Mouse (Mus musculus): ENCODE data around the gene Gm26661.

Gene Gm26661

DNA sequence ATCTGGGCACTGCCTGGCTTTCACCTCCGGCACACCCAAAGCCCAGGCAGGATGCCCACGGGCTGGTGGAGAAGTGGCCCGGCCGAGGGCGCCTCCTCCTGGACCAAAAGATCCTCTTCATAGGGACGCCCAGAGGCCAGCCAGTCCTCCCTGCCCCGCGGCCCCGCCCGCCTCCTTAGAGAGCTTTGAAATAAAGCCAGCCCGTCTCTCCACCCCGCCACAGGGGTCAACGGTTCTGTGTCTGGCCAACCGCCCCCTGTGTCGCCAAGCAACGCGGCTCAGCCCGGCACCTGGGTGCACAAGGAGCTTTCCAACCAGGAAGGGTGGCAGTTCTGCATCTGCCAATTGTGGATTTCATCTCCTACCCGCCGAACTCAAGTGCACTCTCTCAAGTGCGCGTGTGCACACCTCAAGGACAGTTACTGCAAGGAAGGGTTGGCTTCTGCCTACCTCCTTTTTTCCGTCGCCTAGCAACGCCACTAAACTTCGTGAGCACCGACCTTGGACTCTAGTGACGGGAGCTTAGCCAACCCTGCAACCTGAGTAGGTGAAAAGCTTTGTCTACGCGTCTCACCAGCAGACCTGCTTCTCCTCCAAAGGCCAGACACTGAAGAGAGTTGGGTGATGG is at the start of gene Gm26661:
Gene Gm26661 (plus strand): TSS at position 56 of the 628 bp plus-strand sequence.
- peak; percentile 70 for DNase-seq (ENCODE audit: low spot score)

DNA sequence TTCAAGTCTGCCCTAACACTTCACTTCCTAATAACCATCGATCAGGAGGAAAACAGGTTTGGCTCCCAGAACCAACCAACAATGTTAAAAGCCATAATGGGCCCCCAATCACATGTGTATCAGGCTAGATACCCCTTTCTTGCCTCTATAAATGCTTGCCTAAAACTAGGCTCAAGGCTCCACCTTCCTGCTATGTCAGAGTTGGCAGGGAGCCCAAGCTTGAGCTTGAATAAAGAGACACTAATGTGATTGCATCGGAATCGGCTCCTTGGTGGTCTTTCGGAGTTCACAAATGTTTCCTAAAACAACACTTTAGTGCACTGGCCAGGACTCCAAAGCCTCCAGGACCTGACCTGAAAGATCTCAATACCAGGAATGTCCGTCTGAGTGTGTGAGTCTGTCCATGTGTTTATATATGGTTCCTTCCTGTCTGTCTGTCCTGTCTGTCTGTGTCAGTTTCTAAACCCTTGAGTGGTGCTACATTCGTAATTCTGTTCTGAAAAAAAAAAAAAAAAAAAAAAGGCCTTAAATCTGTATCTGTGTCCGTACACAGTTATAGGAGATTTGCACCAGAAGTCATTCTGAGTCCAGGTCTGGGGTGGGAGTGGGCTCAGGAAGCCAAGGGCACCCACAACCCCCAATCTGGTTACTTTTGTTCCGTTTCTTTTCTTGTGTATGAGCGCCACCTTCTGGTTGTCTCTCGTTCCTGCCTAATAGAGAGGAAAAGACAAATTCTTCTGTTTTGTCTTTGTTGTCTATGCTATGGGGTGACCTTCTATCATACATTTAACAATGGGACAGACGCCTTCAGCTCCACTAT is 42.2 kb upstream of the Gm26661 start:
- peak; percentile 50 for DNase-seq (ENCODE audit: low spot score)

DNA sequence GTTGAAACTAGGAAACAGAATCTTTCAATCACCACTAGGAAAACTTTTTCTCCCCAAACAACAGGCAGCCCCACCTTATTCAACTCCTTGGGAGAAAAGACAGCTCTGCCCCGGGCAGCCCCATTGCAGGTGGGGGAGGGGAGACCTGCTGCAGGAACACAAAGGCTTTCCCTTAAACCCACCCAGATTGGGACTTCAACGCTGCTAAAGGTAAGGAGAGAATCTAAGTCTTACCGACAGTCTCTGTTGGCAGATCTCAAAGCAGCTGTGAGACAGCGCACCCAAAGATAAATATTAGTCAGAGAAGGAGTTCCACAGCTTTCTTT is 41.7 kb upstream of the Gm26661 start:
- DNase-seq (ENCODE audit: low spot score): peak; percentile 6

DNA sequence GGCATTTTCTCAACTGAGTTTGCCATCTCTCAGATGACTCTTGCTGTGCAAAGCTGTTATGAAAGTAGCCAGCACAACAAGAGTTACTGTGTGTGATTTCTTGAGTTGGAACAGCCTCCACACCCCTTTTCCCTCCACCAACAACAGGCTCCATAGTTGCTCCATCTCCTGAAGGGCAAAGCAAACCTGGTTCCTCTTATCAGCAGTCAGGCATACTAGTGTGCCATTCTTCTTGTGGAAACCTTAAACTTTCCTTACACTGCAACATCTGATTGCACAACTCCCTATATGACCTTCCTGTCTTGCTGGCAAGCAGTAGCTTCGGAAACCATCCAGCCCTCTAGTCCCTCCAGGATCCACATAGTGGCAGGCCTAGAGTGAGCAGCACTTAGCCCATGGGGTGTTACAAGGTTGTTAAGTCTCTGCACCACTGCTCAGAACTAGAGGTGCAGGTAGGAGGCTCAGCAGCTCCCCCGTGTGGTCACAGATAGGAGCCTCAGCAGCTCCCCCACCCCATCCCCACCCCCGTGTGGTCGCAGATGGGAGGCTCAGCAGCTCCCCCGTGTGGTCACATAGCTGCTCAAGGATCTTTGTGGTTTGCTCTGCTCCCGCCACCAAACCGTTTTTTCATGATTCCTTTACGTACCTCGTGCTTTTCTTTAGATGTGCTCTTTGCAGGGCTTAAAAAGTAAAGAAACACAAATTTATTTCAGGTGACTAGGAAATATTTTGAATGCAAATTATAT is 25.6 kb upstream of the Gm26661 start:
- DNase-seq (ENCODE audit: low spot score): peak; percentile 82

DNA sequence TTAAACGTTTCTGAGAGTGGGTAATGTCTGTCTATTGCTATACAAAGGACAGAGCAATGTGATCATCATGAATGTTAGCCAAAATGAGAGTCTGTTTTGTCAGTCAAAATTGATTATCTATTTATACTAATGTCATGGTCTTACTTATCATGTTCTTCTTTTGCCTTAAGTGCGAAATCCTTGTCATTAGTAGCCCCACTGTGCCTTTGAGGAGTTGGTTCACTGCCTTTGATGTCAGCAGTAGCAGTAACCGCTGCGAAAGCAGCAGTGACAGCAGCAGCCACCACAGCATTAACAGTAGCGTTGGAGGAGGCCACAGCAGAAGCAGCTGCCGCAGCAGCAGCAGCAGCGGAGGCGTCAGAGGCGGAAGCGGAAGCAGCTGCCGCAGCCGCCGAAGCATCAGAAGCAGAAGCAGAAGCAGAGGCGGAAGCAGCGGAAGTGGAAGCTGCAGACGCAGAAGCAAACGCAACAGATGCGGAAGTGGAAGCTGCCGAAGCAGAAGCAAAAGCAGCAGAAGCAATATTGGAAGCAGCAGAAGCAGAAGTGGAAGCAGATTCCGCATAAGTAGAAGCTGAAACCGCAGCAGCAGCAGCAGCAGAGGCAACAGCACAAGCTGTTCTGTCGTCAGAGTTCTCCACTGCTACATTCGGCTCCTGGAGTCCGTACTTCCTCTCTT is 17.5 kb upstream of the Gm26661 start:
- DNase-seq (ENCODE audit: low spot score): peak; percentile 45

DNA sequence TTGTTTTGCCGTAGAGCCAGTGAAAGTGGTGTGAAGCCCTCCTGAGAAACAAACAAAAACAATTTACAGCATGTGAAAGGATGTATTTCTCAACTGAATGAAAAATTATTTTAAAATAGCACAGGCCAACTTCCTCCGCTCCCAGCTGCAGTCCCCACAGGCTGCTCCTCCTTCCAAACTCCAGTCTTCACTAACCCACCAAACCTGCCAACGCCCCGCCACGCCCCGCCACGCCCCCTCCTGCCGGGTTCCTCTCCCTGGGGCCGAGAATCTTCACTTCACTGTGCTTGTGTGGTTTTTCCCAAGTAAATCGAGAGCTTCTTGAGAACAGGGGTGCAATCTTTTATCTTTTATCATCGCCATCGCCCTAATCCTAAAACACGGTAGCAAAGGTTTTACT is 5.3 kb upstream of the Gm26661 start:
- DNase-seq (ENCODE audit: low spot score): no peak

DNA sequence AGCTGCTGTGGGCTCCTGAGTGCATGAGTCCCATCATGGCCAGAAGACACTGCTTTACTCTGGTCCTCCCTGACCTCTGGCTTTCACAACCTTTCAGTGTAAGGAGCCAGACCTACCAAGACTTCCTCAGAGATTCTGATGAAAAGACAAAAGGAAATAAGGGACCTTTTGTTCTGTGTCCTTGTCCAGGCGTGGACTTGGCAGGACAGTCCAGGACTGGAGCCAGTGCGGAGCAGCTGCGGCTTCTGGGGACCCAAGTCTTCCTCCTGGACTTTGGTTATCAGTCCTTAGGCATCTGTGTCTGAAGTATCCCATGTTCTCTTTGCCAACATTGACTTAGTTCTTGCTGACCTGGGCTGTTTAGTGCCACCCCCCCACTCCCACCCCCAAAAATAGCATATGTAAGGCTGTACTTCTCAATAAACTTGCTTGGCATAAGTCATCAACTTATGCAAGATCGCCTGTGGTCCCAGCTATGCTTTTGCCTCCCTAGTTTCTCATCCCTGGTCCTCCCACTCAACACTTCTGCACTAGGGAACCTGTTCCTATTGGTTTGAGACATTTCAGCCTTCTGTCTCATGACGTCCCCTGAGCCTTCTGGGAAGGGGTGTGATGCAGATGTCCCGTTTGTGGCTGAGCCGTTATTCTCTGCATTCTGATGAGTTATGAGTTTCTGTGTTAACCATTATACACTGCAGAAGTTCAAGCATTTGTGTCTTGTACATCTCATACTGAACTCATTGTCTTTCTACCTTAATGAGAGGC is 1.9 kb upstream of the Gm26661 start:
- no peak for DNase-seq (ENCODE audit: low spot score)

DNA sequence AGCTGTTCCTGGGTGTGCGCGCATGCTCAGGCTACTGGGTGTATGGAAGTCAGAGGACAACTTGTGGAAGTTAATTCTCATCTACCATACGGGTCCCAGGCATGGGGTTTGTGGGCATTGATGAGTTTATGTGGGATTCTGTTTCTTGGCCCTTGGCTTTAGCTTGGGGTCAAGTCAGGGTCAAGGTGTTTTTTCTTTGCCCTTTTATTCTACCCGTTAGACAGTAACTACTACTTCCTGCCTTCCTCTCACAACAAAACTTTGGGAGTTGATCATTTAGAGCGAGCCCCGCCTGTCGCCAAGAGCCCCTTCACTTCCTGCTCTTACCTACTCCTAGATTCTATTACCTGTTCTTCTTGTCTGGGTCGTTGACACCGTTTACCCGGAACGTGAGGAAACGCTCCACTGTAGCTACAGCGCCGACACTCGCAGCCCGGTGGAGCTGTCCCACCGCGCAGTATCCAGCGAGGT is 291 bp upstream of the Gm26661 start:
- DNase-seq (ENCODE audit: low spot score): no peak

DNA sequence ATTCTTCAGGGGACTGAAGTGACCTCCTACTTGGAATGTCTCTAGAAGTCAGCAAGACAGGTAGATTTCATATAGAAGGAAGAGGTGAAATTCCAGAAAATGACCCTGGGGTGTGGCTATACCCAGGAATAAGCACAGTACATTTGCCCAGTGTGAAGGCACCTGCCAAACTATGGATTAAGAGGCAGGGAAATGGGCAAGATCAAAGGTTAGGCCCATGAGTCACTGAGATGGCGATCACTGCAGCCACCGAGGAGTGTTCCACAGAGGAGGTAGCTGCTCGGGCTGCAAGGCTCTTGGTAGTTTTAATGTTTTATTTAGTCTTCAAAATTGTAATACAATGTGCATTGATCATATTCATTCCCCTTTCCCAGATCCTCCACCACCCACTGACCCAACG is 4.6 kb downstream of the Gm26661 start:
- no peak for DNase-seq (ENCODE audit: low spot score)

DNA sequence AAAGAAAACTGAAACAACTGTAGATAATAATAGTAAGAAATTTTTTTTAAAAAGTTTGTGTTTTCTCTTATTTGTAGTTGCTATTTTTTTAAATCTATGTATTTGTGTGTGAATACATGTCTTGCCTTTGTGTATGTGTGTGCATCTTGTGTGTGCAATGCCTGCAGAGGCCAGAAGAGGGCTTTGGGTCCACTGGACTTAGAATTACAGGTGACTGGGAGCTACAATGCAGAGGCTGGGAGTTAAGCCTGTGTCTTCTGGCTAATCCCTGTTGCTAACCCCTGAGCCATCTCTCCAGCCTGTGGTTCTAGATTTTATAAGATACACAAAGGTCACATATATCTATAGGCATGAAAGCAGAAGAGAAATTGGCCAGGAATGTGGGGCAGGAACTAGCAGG is 9.2 kb downstream of the Gm26661 start:
- DNase-seq (ENCODE audit: low spot score): no peak

DNA sequence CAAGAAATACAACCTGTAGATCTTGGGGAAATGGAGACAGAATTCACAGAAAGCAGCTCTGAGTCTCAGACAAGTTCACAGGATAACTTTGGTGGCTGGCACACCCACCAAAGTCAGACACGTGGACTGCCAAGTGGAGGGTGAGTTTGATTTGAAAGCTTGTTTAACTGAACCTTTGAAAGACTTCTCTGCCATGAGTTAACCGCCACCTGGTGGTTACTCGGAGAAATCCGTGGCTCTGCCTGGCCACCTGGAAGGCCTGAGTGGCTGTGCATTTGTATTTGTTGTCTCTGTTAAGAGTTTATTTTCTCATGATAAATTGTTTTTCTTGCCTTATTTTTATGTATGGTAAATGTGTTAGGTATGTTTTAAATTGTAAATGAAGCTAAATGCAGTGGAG is 10.4 kb downstream of the Gm26661 start:
- peak; percentile 63 for DNase-seq (ENCODE audit: low spot score)

DNA sequence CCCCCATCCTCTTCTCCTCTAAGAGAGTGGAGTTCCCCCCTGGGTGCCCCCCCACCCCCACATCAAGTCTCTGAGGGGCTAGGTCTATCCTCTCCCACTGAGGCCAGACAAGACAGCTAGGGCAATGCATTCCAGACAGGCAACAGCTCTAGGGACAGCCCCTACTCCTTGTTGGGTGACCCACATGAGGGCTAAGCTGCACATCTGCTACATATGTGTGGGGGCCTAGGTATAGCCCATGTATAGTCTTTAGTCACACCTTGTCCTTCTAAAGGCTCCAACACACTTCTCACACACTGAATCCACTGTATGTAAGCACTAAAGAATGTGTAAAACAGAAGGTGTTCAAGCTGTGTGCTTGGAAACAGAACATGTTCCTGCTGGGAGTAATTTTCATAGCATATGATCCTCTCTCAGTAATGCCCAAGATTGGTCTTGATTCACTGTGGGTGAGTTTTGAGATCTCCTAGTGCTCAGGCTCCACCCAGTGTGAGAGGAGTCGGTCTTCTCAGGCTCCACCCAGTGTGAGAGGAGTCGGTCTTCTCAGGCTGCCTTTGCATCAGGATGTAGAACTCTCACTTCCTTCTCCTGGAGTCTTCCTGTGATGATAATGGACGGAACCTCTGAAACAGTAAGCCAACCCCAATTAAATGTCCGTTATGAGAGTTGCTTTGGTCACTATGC is 12.6 kb downstream of the Gm26661 start:
- no peak for DNase-seq (ENCODE audit: low spot score)

DNA sequence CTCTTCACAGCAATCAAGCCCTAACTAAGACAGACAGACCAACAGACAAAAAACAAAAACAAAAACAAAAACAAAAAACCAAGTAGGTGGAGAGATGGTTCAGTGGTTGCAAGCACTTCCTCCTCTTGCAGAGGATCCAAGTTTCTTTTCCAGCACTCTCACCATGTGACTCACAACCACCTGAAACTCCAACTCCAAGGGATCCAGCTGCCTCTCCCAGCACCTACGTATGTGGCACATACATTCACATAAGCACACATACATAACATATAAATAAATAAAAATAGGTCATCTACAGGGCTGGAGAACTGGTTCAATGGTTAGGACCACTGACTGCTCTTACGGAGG is 13.1 kb downstream of the Gm26661 start:
- no peak for DNase-seq (ENCODE audit: low spot score)

DNA sequence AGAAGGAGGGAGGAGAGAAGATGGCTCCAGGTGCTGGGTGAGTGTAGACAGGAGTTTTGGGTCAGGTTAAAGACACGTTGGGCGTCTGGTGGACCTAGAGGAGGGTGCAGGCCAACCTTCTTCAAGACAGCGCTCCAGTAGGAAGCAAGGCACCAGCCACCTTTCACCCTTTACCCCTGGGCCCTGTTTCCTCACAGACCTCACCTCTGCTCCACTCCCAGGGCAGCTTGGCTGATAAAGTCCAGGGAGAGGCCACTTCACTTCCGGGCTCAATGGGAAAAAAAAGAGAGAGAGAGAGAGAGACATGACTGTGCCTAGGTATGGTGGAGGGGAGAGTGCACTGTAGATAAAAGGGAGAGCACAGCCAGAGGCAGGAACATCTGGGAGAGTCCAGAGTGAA is 16.3 kb downstream of the Gm26661 start:
- peak; percentile 34 for DNase-seq (ENCODE audit: low spot score)

DNA sequence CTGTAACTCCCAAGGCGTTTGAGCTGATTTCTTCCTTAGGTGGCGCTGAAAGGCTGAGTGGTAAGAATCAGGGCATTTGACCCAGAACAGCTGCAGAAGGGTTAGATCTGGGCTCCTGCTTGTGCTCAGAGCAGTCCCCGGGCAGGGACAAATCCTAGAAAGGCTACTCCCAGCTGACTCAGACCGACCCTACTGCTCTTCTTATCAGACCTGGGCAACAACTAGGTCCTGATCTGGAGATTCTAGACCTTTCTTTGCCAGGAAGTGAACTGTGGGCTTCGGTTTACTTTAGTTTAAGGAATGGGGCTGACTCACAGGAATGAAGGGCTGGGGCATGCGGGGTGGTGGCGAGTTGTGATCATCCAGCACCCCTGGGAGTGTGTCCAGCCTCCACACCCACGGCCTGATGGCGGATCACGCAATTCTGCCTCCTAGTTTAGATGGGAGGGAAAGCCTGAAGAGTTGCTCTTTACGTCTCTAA is 17.2 kb downstream of the Gm26661 start:
- DNase-seq (ENCODE audit: low spot score): peak; percentile 74

DNA sequence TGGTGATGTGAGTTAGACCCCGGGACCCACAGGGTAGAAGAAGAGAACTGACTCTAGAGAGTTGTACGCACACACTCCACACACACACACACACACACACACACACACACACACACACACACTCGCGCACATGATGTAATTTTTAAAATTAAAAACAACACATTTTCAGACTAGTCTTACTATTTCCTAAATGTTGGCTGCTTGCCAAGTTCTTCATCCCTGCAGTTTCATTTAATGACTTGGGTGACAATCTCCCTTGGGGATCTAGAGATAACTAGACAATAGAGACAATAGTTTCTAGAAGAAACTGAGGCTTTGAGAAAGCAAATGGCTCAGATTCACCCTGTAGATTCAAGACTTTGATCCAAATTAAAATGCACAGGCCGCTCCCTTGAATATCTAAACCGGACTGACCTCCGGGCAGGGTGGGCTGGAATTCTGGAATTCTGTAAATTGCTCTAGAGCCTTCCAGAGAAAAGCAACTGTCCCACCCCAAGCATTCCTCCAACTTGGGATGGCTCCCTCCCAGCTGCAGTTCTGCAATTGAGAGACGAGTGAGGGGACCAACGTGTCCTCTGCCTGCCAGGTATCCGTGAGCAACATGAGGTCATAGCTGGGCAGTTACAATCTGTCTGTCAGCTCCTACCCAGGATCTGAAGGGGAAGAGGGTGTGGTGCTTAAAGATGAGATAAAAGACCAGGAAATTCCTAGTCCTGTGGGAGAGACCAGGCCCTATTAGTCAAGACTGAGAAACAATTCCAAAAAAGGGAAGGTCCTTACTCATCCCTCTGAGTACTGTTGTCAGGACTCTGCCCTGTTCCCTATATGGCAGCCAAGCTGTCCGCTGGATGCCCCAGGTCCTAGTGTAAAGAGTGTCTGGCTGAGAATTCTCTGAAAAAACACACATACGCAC is 17.9 kb downstream of the Gm26661 start:
- DNase-seq (ENCODE audit: low spot score): peak; percentile 49

DNA sequence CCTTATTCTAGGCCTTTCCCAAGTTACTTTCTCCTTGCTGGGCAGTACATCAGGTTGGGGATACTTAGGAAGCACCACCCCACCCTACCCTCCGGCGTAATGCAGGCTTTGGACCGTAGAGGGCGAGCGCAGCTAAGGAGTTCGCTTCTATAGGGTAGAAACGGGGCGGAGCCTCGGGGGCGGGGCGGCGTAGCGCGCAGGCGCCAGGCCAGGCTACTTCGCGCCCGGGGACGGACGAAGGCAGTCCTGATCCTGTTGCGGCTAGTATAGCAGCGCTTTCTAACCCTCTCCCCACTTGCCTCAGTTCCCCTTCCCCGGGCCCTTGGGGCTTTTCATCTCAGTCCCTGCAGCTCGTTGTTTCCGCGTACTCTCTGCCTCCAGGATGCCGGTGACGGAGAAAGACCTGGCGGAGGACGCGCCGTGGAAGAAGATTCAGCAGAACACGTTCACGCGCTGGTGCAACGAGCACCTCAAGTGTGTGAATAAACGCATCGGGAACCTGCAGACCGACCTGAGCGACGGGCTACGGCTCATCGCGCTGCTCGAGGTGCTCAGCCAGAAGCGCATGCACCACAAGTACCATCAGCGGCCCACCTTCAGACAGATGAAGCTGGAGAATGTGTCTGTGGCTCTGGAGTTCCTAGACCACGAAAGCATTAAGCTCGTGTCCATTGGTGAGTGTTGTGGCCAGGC is 26.5 kb downstream of the Gm26661 start, which contains the start of gene Flnb:
Gene Flnb (plus strand): TSS at position 188 of the 693 bp plus-strand sequence.
- DNase-seq (ENCODE audit: low spot score): peak; percentile 99

DNA sequence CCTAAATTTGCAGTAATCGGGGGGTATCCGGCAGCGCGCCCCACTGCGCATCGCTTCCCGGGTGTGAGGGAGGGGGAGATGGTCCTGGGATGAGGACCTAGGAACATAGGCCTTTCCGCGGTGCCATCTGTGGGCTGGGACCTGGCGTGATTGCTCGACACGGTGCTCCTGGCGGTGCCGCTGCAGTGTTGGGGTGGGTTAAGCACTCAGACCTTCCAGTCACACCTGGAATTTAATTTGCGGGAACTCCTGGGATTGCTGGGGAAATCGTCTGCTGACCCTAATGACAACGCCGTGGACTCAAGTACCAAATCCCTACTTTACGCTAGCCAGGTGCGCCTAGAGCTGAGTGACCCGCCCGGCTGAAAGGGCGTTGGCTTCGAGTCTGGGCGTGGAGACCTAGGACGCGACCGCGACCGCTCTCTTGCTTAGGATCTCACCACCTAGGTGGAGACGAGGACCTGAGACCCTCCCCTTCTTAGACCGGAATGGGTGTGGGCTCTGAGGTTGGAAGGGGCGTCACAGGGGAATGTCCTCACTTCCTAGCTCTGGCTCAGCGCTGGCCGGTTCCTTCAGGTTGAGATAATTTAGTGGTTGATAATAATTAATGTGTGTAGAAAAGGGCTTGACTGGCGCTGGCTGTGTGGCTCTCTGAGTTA is 27.2 kb downstream of the Gm26661 start:
- peak; percentile 31 for DNase-seq (ENCODE audit: low spot score)

DNA sequence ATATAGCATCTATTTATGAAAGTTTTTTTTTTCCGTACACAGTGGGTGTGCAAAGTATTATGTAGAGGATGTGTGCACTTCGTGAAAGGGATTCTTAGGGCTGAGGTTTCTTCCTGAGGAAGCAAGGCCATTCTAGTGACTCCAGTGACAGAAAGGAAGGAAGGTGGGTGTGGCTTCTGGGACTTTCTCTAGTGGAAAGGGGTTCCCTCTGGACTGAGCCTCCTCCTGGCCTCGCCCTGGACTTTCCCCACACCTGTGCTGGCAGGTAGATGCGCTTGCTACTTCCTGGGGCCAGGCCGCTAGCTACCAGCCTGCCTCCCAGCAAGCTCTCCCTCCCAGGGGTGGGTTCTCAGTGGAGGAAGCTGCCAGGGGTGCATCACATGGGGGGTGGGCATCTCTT is 28.1 kb downstream of the Gm26661 start:
- peak; percentile 37 for DNase-seq (ENCODE audit: low spot score)
